Mouse (Mus musculus) lung, adult 2 months (tissue): ENCODE measurements around the gene Pfn4. TPM values are rescaled to one million over a fixed set of nuclear protein-coding genes. Genes with fewer than 3 reads are reported as not detected.

Experiments
- DNase-seq: peaks from one replicate; pipeline ENCODE4 v3.0.0; 2022
- H3K4me1 ChIP-seq: fragments of 200-500 bp; 2 replicates; pipeline ENCODE4 v1.6.1; 2011; ENCODE audit warnings: low read length; ENCODE audit not compliant: control insufficient read depth, insufficient read depth
- H3K4me3 ChIP-seq: fragments of 200-500 bp; replicated peaks from 2 replicates; pipeline ENCODE3; 2011; ENCODE audit warnings: low read depth, mild to moderate bottlenecking, control low read depth, low read length; ENCODE audit errors: extremely low read depth
- CTCF ChIP-seq: fragments of 200-500 bp; IDR thresholded peaks from 2 replicates; pipeline ENCODE4 v1.5.1; 2011; ENCODE audit warnings: mild to moderate bottlenecking, low read length, control low read depth; ENCODE audit not compliant: insufficient read depth
- POLR2A ChIP-seq: fragments of 200-500 bp; IDR thresholded peaks from 2 replicates; pipeline ENCODE4 v1.6.1; 2011; ENCODE audit warnings: low read depth, mild to moderate bottlenecking, control low read depth, low read length, borderline replicate concordance; ENCODE audit errors: extremely low read depth
- WGBS: fragments of 180-500 bp; shearing (Covaris S2); methylation state at CpG from one replicate; pipeline ENCODE4 v1.1.7; 2018; 5-methylcytosine and 5-hydroxymethylcytosine counted together
- polyA plus RNA-seq: library from polyadenylated mRNA; depleted of rRNA; stranded (reverse); fragments of >200 nt; gene quantifications from 2 replicates; pipeline ENCODE4 v1.2.3, GENCODE M21; 2012; rRNA removed

The Pfn4 gene
- polyA plus RNA-seq, 1 experiment, result 0.08 TPM

GRCm38 (mm10) chr12:4827256-4827655 lies 58.4 kb downstream of the Pfn4 start:
- TF ChIP-seq POLR2A, result no peak
- TF ChIP-seq CTCF, result no peak
- H3K4me3 ChIP-seq, result no peak overlapping the region
- DNase-seq, result no peak
- 67% methylated on average over 3 of the region's 3 CpGs for WGBS
- H3K4me1 ChIP-seq, result no peaks in the 10 kb centered on the region

Other genes starting within 250 kb of the Pfn4 start
- 22.4 and 36.3 TPM in 2 replicates for gene Itsn2, start 176.4 kb upstream of the Pfn4 start, polyA plus RNA-seq
- gene Gm3625, start 176.1 kb upstream of the Pfn4 start, polyA plus RNA-seq, result not detected in 2 replicates
- gene Fam228a, start 30.6 kb upstream of the Pfn4 start, polyA plus RNA-seq, result not detected in 2 replicates
- 0.12 and 0.72 TPM in 2 replicates for gene Fam228b, start 245 bp downstream of the Pfn4 start, polyA plus RNA-seq
- gene Sf3b6, start 48.5 kb downstream of the Pfn4 start, polyA plus RNA-seq, result 33.4 and 60.8 TPM in 2 replicates
- gene Fkbp1b, start 72.6 kb downstream of the Pfn4 start, polyA plus RNA-seq, result 11.3 and 14.4 TPM in 2 replicates
- 5.2 and 6.0 TPM in 2 replicates for gene Wdcp, start 74.3 kb downstream of the Pfn4 start, polyA plus RNA-seq
- 2.5 and 4.1 TPM in 2 replicates for gene Mfsd2b, start 105.3 kb downstream of the Pfn4 start, polyA plus RNA-seq
- 5.9 and 6.3 TPM in 2 replicates for gene Ubxn2a, start 138.7 kb downstream of the Pfn4 start, polyA plus RNA-seq
- 8.7 and 17.2 TPM in 2 replicates for gene Atad2b, start 148.3 kb downstream of the Pfn4 start, polyA plus RNA-seq